Mouse (Mus musculus) limb, embryonic 15.5 days (tissue): ENCODE data around the gene Slc7a5. TPM values are rescaled to one million over a fixed set of nuclear protein-coding genes. Genes with fewer than 3 reads are reported as not detected.
A peak's percentile ranks its signal among the peaks of the same experiment; 100 is the strongest.

Experiments
- ATAC-seq: fragments of 200-750 bp; cut with Nextera tagmentation; 2 replicates; pipeline ENCODE4 v1.8.0; 2017; ENCODE audit warnings: low read depth, moderate TSS enrichment; ENCODE audit not compliant: insufficient number of reproducible peaks, low FRiP score, low TSS enrichment
- H3K27ac ChIP-seq: fragments of 300-500 bp; sonication (generic); 2 replicates; pipeline ENCODE4 v1.5.1; 2015; ENCODE audit warnings: moderate library complexity, mild to moderate bottlenecking, inconsistent platforms
- H3K27me3 ChIP-seq: fragments of 300-500 bp; sonication (generic); 2 replicates; pipeline ENCODE4 v1.6.1; 2015; ENCODE audit warnings: inconsistent platforms
- H3K36me3 ChIP-seq: fragments of 300-500 bp; sonication (generic); 2 replicates; pipeline ENCODE4 v1.6.1; 2015; ENCODE audit warnings: inconsistent platforms
- H3K4me1 ChIP-seq: fragments of 300-500 bp; sonication (generic); 2 replicates; pipeline ENCODE4 v1.6.1; 2015; ENCODE audit warnings: inconsistent platforms
- H3K4me2 ChIP-seq: fragments of 300-500 bp; sonication (generic); 2 replicates; pipeline ENCODE4 v1.6.1; 2015; ENCODE audit warnings: mild to moderate bottlenecking, inconsistent platforms
- H3K4me3 ChIP-seq: fragments of 300-500 bp; sonication (generic); 2 replicates; pipeline ENCODE4 v1.5.1; 2015; ENCODE audit warnings: mild to moderate bottlenecking, inconsistent platforms
- H3K9ac ChIP-seq: fragments of 300-500 bp; sonication (generic); 2 replicates; pipeline ENCODE4 v1.6.1; 2015; ENCODE audit warnings: inconsistent platforms
- H3K9me3 ChIP-seq: fragments of 300-500 bp; sonication (generic); 2 replicates; pipeline ENCODE4 v1.6.1; 2016; ENCODE audit warnings: inconsistent platforms
- WGBS: fragments of 180-500 bp; shearing (Covaris S2); methylation state at CpG from one replicate; pipeline ENCODE4 v1.1.7; 2015; 5-methylcytosine and 5-hydroxymethylcytosine counted together
- polyA plus RNA-seq: library from polyadenylated mRNA; unstranded; fragments of >200 nt; fragmentation: Nextera tagmentation; extraction: Ambion mirVana; gene quantifications from 2 replicates; pipeline ENCODE4 v1.2.1, GENCODE M21; 2015

Gene Slc7a5
- polyA plus RNA-seq, 1 experiment from 2014 or later: 27.4 TPM

GRCm38 (mm10) chr8:121875045-121875444 is 32.4 kb downstream of the Slc7a5 start:
- H3K4me1 ChIP-seq: peaks cover 44% of the 10 kb centered on the region
- 17% methylated on average over 3 of the region's 3 CpGs for WGBS
- peak overlapping the region; percentile 68 for H3K27ac ChIP-seq

GRCm38 (mm10) chr8:121874031-121874430 is 33.5 kb downstream of the Slc7a5 start:
- H3K4me2 ChIP-seq: no peak overlapping the region
- WGBS: 43% methylated on average over 9 of the region's 9 CpGs
- H3K4me3 ChIP-seq: no peak overlapping the region
- H3K4me1 ChIP-seq: peaks cover 44% of the 10 kb centered on the region
- H3K27ac ChIP-seq: peak overlapping the region; percentile 68
- no peaks in the 10 kb centered on the region for H3K36me3 ChIP-seq
- no peaks in the 10 kb centered on the region for H3K9me3 ChIP-seq
- H3K9ac ChIP-seq: no peak overlapping the region
- ATAC-seq: no peak
- H3K27me3 ChIP-seq: no peaks in the 10 kb centered on the region

More at GRCm38 (mm10) chr8:121875045-121875444, 32.4 kb downstream of the Slc7a5 start:
- ATAC-seq: no peak
- no peak overlapping the region for H3K9ac ChIP-seq
- H3K9me3 ChIP-seq: no peaks in the 10 kb centered on the region
- no peaks in the 10 kb centered on the region for H3K27me3 ChIP-seq
- H3K36me3 ChIP-seq: no peaks in the 10 kb centered on the region
- no peak overlapping the region for H3K4me2 ChIP-seq
- no peak overlapping the region for H3K4me3 ChIP-seq

GRCm38 (mm10) chr8:121871833-121872440 is 35.6 kb downstream of the Slc7a5 start:
- no peak overlapping the region for H3K4me3 ChIP-seq
- peak overlapping the region; percentile 65; the same call in 1 of the 2 replicates for H3K27ac ChIP-seq
- H3K4me1 ChIP-seq: peaks cover 40% of the 10 kb centered on the region
- 6% methylated on average over 10 of the region's 10 CpGs for WGBS
- ATAC-seq: no peak
- H3K36me3 ChIP-seq: no peaks in the 10 kb centered on the region
- no peaks in the 10 kb centered on the region for H3K9me3 ChIP-seq
- no peaks in the 10 kb centered on the region for H3K27me3 ChIP-seq
- H3K9ac ChIP-seq: no peak overlapping the region
- H3K4me2 ChIP-seq: no peak overlapping the region

GRCm38 (mm10) chr8:121870190-121870589 is 37.3 kb downstream of the Slc7a5 start:
- Histone ChIP-seq H3K4me3 (no peak overlapping the region), H3K27ac (no peak overlapping the region), H3K9ac (no peak overlapping the region), H3K4me1 (peaks cover 34% of the 10 kb centered on the region), H3K27me3 (no peaks in the 10 kb centered on the region), H3K36me3 (no peaks in the 10 kb centered on the region), H3K4me2 (no peak overlapping the region), H3K9me3 (no peaks in the 10 kb centered on the region)
- WGBS: 84% methylated on average over 2 of the region's 2 CpGs
- ATAC-seq: no peak

GRCm38 (mm10) chr8:121868896-121869295 is 38.6 kb downstream of the Slc7a5 start:
- no peak overlapping the region for H3K4me3 ChIP-seq
- no peak overlapping the region for H3K27ac ChIP-seq
- H3K36me3 ChIP-seq: no peaks in the 10 kb centered on the region
- H3K4me2 ChIP-seq: no peak overlapping the region
- 91% methylated on average over 7 of the region's 7 CpGs for WGBS
- no peaks in the 10 kb centered on the region for H3K27me3 ChIP-seq
- no peaks in the 10 kb centered on the region for H3K9me3 ChIP-seq
- H3K4me1 ChIP-seq: peaks cover 21% of the 10 kb centered on the region
- no peak overlapping the region for H3K9ac ChIP-seq
- ATAC-seq: no peak

- Histone ChIP-seq H3K27ac (no peak overlapping the region), H3K4me1 (peaks cover 17% of the 10 kb centered on the region), H3K27me3 (no peaks in the 10 kb centered on the region), H3K36me3 (no peaks in the 10 kb centered on the region), H3K9ac (no peak overlapping the region), H3K9me3 (no peaks in the 10 kb centered on the region), H3K4me2 (no peak overlapping the region), H3K4me3 (no peak overlapping the region)
- 93% methylated on average over 5 of the region's 5 CpGs for WGBS
- ATAC-seq: no peak
These were observed 39.3 kb downstream of the Slc7a5 start for GRCm38 (mm10) chr8:121868196-121868595.

- Histone ChIP-seq H3K4me1 (peaks cover 2% of the 10 kb centered on the region), H3K4me2 (no peak overlapping the region), H3K4me3 (no peak overlapping the region), H3K27me3 (no peaks in the 10 kb centered on the region), H3K27ac (no peak overlapping the region), H3K36me3 (no peaks in the 10 kb centered on the region), H3K9ac (no peak overlapping the region), H3K9me3 (no peaks in the 10 kb centered on the region)
- 36% methylated on average over 8 of the region's 8 CpGs for WGBS
- no peak for ATAC-seq
These were observed 42.1 kb downstream of the Slc7a5 start for GRCm38 (mm10) chr8:121865356-121865755.

GRCm38 (mm10) chr8:121861806-121862548 is 45.5 kb downstream of the Slc7a5 start:
- H3K36me3 ChIP-seq: no peaks in the 10 kb centered on the region
- no peaks in the 10 kb centered on the region for H3K27me3 ChIP-seq
- H3K4me3 ChIP-seq: no peak overlapping the region
- H3K4me2 ChIP-seq: no peak overlapping the region
- peaks cover 6% of the 10 kb centered on the region for H3K4me1 ChIP-seq
- no peak overlapping the region for H3K9ac ChIP-seq
- 0 out of 2 replicates have a peak, but pooled peaks have one; percentile 21 for ATAC-seq
- no peak overlapping the region for H3K27ac ChIP-seq
- WGBS: 55% methylated on average over 10 of the region's 12 CpGs
- H3K9me3 ChIP-seq: no peaks in the 10 kb centered on the region

- 36% methylated on average over 6 of the region's 6 CpGs for WGBS
- no peaks in the 10 kb centered on the region for H3K36me3 ChIP-seq
- ATAC-seq: no peak
- H3K9me3 ChIP-seq: no peaks in the 10 kb centered on the region
- no peak overlapping the region for H3K4me2 ChIP-seq
- no peak overlapping the region for H3K9ac ChIP-seq
- no peaks in the 10 kb centered on the region for H3K27me3 ChIP-seq
- peaks cover 6% of the 10 kb centered on the region; the same call in 1 of the 2 replicates for H3K4me1 ChIP-seq
- H3K27ac ChIP-seq: no peak overlapping the region
- no peak overlapping the region for H3K4me3 ChIP-seq
These were observed 46.2 kb downstream of the Slc7a5 start for GRCm38 (mm10) chr8:121861276-121861675.

GRCm38 (mm10) chr8:121857747-121858146 is 49.7 kb downstream of the Slc7a5 start:
- Histone ChIP-seq H3K9me3 (no peaks in the 10 kb centered on the region), H3K27me3 (no peaks in the 10 kb centered on the region), H3K4me2 (no peak overlapping the region), H3K4me1 (peaks cover 6% of the 10 kb centered on the region; the same call in 1 of the 2 replicates), H3K9ac (no peak overlapping the region), H3K36me3 (no peaks in the 10 kb centered on the region), H3K4me3 (no peak overlapping the region), H3K27ac (no peak overlapping the region)
- no peak for ATAC-seq
- WGBS: 46% methylated on average over 2 of the region's 2 CpGs

GRCm38 (mm10) chr8:121857331-121857730 is 50.2 kb downstream of the Slc7a5 start:
- H3K27ac ChIP-seq: no peak overlapping the region
- H3K36me3 ChIP-seq: no peaks in the 10 kb centered on the region
- no peaks in the 10 kb centered on the region for H3K27me3 ChIP-seq
- no peaks in the 10 kb centered on the region for H3K9me3 ChIP-seq
- no peak overlapping the region for H3K4me3 ChIP-seq
- peaks cover 6% of the 10 kb centered on the region; the same call in 1 of the 2 replicates for H3K4me1 ChIP-seq
- no peak overlapping the region for H3K4me2 ChIP-seq
- 75% methylated on average over 9 of the region's 9 CpGs for WGBS
- H3K9ac ChIP-seq: no peak overlapping the region
- no peak for ATAC-seq

- Histone ChIP-seq H3K4me3 (no peak overlapping the region), H3K27me3 (no peaks in the 10 kb centered on the region), H3K36me3 (no peaks in the 10 kb centered on the region), H3K4me2 (no peak overlapping the region), H3K4me1 (peaks cover 11% of the 10 kb centered on the region), H3K9ac (no peak overlapping the region), H3K27ac (no peak overlapping the region), H3K9me3 (no peaks in the 10 kb centered on the region)
- 68% methylated on average over 14 of the region's 14 CpGs for WGBS
- no peak for ATAC-seq
These were observed 51.3 kb downstream of the Slc7a5 start for GRCm38 (mm10) chr8:121856071-121856746.
